Mouse (Mus musculus) MN1 (cell line): ENCODE data around the gene Thap4.
A peak's percentile ranks its signal among the peaks of the same experiment; 100 is the strongest.

Source experiments
- DNase-seq: peaks from one replicate; pipeline ENCODE4 v3.0.0-alpha.2; 2016; ENCODE audit warnings: low spot score

Gene Thap4

DNA sequence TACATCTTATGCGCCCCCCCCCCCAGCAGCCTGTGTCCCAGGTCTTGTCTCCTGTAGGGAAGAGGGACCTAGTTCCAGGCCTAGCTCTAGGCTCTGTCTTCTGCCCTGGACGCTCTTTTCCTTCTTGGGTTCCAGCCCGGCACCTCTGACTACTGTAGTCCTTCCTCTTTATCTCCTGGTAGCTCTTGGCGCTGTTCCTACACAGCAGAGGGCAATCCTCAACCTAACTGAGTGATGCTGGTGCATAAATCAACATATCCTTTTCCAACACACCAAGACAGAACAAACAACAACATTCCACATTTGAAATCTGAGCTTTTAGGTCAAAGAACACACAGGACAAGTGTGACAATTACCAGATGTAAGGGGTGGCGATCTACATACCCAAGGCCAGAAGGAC is 8.5 kb downstream of the Thap4 start:
- DNase-seq, result peak; percentile 13

- no peak for DNase-seq
Observed at GRCm38 (mm10) chr1:93742910-93743309, 11.8 kb downstream of the Thap4 start.

DNA sequence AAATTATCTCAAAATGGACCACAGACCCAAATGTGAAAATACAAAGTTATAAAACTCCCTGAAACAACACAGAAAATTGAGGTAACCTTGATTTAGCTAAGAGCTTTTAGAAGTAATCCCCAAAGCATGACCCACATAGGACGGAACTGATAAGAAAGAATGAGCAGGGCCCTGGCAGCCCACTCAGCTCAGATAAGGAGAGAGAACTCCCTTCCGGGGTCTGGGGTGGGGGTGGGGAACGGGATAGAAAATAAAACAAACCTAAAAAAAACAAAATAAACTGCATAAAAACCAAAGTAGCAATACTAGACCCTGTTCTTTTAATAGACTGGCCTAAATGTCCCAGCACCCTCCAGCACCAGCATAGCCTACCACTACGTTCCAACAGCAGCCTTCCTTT is 12.7 kb downstream of the Thap4 start:
- DNase-seq, result no peak

GRCm38 (mm10) chr1:93740671-93741070 is 14.0 kb downstream of the Thap4 start:
- no peak for DNase-seq

- DNase-seq, result no peak
Observed at GRCm38 (mm10) chr1:93737711-93738110, 17.0 kb downstream of the Thap4 start.

GRCm38 (mm10) chr1:93735859-93736258 is 18.8 kb downstream of the Thap4 start:
- no peak for DNase-seq

- DNase-seq, result no peak
Observed at GRCm38 (mm10) chr1:93731880-93732281, 22.8 kb downstream of the Thap4 start.

DNA sequence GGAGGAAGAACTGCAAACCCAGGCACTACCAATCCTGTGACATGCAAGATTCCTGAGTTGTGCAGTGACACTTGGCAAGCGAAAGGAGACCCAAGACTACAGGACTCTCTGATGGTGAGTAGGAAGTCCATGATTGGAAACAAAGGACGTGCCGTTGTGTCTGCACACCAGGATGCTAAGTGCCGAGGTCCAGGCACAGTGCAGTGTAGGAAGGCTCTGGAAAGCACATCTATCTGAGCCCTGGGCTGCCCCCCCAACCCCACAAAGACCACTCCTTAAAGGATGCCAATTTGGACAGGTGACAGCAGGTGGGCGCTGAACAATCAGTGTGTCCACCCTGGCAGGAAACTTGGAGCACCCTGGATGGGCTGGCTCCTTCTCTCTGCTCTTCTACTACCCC is 23.6 kb downstream of the Thap4 start:
- no peak for DNase-seq

GRCm38 (mm10) chr1:93726974-93727373 is 27.7 kb downstream of the Thap4 start:
- DNase-seq, result peak; percentile 48

GRCm38 (mm10) chr1:93726116-93726515 is 28.5 kb downstream of the Thap4 start:
- DNase-seq, result no peak

GRCm38 (mm10) chr1:93725665-93726064 is 29.0 kb downstream of the Thap4 start:
- DNase-seq, result no peak

DNA sequence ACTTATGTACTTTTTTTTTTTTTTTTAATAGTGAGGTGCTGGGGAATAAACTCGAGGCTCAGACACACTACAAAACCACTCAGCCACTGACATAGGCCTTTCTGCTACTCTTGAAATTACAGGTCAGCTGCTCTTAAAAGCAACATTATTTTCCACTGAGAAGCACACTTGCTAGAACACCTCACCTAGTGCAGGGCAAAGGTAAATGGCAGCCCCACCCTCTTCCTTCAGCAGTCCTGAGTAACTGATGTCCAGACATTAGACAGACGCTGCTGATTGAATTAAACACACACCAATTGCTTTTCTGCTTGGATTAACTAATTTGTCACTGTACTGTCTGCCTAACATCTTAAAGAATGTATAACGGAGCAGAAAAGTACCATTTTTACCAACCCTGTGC is 30.0 kb downstream of the Thap4 start:
- peak; percentile 65 for DNase-seq

DNA sequence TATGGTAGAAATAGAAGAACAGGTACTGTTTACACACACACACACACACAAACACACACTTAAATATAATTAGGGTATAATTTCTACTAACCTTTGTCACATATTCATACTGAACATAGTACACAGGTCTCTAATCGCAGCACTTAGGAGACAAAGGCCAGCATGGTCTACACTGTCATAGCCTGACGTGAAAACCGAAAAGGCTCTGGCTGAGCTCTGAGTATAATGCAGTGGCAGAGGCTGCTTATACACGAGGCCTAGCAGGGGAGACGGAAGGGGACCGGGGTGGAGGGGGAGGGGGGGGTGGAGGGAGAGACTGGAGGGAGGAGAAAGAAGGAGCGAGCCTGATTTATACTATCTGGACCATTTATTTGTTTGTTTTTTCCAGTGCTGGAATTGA is 33.1 kb downstream of the Thap4 start:
- no peak for DNase-seq

GRCm38 (mm10) chr1:93716166-93716565 is 38.5 kb downstream of the Thap4 start:
- no peak for DNase-seq

- no peak for DNase-seq
Observed at GRCm38 (mm10) chr1:93705389-93705788, 49.3 kb downstream of the Thap4 start.

DNA sequence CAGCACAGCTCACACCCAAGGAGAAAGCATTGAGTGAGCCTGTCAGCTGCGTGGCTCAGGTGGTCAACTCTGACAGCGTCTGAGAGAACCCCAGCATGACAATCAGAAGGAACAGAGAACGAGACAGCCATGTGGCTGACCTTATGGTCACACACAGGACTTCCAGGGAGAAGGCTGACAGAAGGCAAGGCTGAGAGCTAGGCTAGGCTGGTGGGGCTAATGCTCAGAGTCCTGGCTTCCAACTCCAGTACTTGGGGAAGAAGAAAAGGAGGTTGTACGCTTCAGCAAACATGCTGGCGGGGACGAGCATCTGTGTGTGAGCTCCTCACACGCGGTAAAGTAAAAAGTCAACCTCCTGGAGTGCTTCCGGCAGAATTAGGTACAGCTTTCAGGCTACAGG is 50.3 kb downstream of the Thap4 start:
- no peak for DNase-seq

DNA sequence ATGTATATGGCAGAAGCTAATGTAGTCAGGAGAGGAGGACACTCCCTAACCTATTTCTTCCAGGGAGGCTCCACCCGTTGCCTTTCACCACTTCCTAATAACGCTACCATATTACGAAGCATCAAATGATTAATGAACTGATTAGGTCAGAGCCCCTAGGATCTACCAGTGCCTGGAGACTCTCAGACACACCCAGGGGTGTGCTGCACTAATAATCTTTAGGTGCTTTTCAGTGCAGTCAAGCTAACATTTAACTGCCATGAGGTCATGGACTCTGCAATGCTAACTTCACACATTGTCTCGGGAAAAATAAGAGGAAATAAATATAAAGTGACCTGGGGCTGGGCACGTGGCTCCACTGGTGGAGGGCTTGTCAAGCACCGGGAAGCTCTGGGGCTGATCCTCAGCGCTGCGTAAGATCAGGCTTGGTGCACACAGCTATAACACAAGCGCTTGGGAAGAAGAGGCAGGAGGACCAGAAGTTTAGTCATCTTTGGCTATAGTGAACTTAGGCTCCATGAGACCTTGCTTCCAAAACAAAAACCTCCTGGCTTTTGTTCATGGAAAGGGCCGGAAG is 51.1 kb downstream of the Thap4 start:
- DNase-seq, result no peak

- no peak for DNase-seq
Observed at GRCm38 (mm10) chr1:93702106-93702505, 52.6 kb downstream of the Thap4 start.

GRCm38 (mm10) chr1:93699159-93699558 is 55.5 kb downstream of the Thap4 start:
- DNase-seq, result no peak

GRCm38 (mm10) chr1:93697317-93697716 is 57.3 kb downstream of the Thap4 start:
- no peak for DNase-seq

DNA sequence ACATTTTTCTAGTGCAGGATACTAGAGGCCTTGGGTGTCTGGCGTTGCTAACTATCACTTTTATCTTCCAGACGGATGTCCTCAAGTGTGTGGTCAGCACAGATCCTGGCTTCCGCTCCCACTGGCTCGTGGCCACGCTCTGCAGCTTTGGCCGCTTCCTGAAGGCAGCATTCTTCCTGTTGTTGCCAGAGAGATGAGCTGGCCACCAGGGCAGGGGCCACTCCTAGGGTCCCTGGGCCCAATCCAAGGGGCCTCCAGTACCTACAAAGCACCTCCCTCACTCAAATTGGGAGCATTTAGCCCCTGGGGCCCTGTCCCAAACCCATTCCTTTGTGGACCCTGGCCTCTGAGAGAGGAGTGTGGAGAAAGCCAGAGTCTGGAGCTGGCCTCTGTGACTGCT is 59.7 kb downstream of the Thap4 start:
- peak; percentile 56 for DNase-seq

- no peak for DNase-seq
Observed at GRCm38 (mm10) chr1:93693943-93694342, 60.7 kb downstream of the Thap4 start.

- DNase-seq, result no peak
Observed at GRCm38 (mm10) chr1:93693502-93693901, 61.2 kb downstream of the Thap4 start.

- DNase-seq, result no peak
Observed at GRCm38 (mm10) chr1:93692773-93693172, 61.9 kb downstream of the Thap4 start.
